Mouse (Mus musculus): ENCODE results near the gene Sgip1. TPM values are rescaled to one million over a fixed set of nuclear protein-coding genes. Genes with fewer than 3 reads are reported as not detected.

Sgip1 gene
- polyA plus RNA-seq, 1 experiment from 2014 or later: 70.8 TPM

- Histone ChIP-seq H3K4me3 (replicated peaks; ENCODE audit: low read depth, low read length) (no peak overlapping the region), H3K27me3 (ENCODE audit: control insufficient read depth, insufficient read depth, low read length) (peaks cover 4% of the 10 kb centered on the region; the same call in 1 of the 2 replicates), H3K9ac (replicated peaks; ENCODE audit: low read length) (no peak overlapping the region), H3K4me2 (ENCODE audit: low read length) (no peak overlapping the region), H3K27ac (replicated peaks; ENCODE audit: low read depth, low read length) (no peak overlapping the region), H3K9me3 (ENCODE audit: control insufficient read depth, low read length) (no peaks in the 10 kb centered on the region), H3K36me3 (ENCODE audit: control insufficient read depth, insufficient read depth, low read length) (no peaks in the 10 kb centered on the region), H3K4me1 (ENCODE audit: control insufficient read depth, insufficient read depth, low read length) (peaks cover 9% of the 10 kb centered on the region)
- WGBS: 12% methylated on average over 12 of the region's 12 CpGs
- ATAC-seq (ENCODE audit: low FRiP score, low TSS enrichment) (no peak), DNase-seq (peak; percentile 24)
Measured at GRCm38 (mm10) chr4:102976290-102977275, 235.5 kb downstream of the Sgip1 start.

GRCm38 (mm10) chr4:102977778-102978321 lies 236.8 kb downstream of the Sgip1 start:
- H3K27me3 ChIP-seq (ENCODE audit: control insufficient read depth, insufficient read depth, low read length): peaks cover 4% of the 10 kb centered on the region; the same call in 1 of the 2 replicates
- 14% methylated on average over 16 of the region's 16 CpGs for WGBS
- peak overlapping the region; percentile 57 for H3K4me2 ChIP-seq (ENCODE audit: low read length)
- ATAC-seq (ENCODE audit: low FRiP score, low TSS enrichment) (no peak), DNase-seq (peak; percentile 54)
- H3K27ac ChIP-seq (replicated peaks; ENCODE audit: low read depth, low read length): no peak overlapping the region
- H3K9ac ChIP-seq (replicated peaks; ENCODE audit: low read length): peak overlapping the region; percentile 37; the same call in 1 of the 2 replicates
- no peaks in the 10 kb centered on the region for H3K9me3 ChIP-seq (ENCODE audit: control insufficient read depth, low read length)
- H3K4me1 ChIP-seq (ENCODE audit: control insufficient read depth, insufficient read depth, low read length): peaks cover 9% of the 10 kb centered on the region
- no peaks in the 10 kb centered on the region for H3K36me3 ChIP-seq (ENCODE audit: control insufficient read depth, insufficient read depth, low read length)
- peak overlapping the region; percentile 27; the same call in 1 of the 2 replicates for H3K4me3 ChIP-seq (replicated peaks; ENCODE audit: low read depth, low read length)

GRCm38 (mm10) chr4:102978440-102978839 lies 237.3 kb downstream of the Sgip1 start, which contains the start of gene Tctex1d1:
Gene Tctex1d1 (plus strand): TSS chr4:102978606.
- no peak within 1 kb of the TSS for H3K27ac ChIP-seq (replicated peaks; ENCODE audit: low read depth, low read length)
- ATAC-seq (ENCODE audit: low FRiP score, low TSS enrichment): peak; percentile 40; the same call in 1 of the 2 replicates
- 3% methylated on average over 13 of the region's 13 CpGs for WGBS
- H3K4me1 ChIP-seq (ENCODE audit: control insufficient read depth, insufficient read depth, low read length): peaks cover 9% of the 10 kb centered on the region
- no peaks in the 10 kb centered on the region for H3K9me3 ChIP-seq (ENCODE audit: control insufficient read depth, low read length)
- peaks cover 4% of the 10 kb centered on the region; the same call in 1 of the 2 replicates for H3K27me3 ChIP-seq (ENCODE audit: control insufficient read depth, insufficient read depth, low read length)
- H3K4me2 ChIP-seq (ENCODE audit: low read length): peak within 1 kb of the TSS; percentile 57
- H3K4me3 ChIP-seq (replicated peaks; ENCODE audit: low read depth, low read length): peak within 1 kb of the TSS; percentile 27
- H3K9ac ChIP-seq (replicated peaks; ENCODE audit: low read length): peak within 1 kb of the TSS; percentile 37; the same call in 1 of the 2 replicates
- peak; percentile 59 for DNase-seq
- no peaks in the 10 kb centered on the region for H3K36me3 ChIP-seq (ENCODE audit: control insufficient read depth, insufficient read depth, low read length)

GRCm38 (mm10) chr4:102979385-102979784 lies 238.3 kb downstream of the Sgip1 start:
- Histone ChIP-seq H3K9ac (replicated peaks; ENCODE audit: low read length) (no peak overlapping the region), H3K4me3 (replicated peaks; ENCODE audit: low read depth, low read length) (no peak overlapping the region), H3K27ac (replicated peaks; ENCODE audit: low read depth, low read length) (no peak overlapping the region), H3K27me3 (ENCODE audit: control insufficient read depth, insufficient read depth, low read length) (peaks cover 4% of the 10 kb centered on the region; the same call in 1 of the 2 replicates), H3K36me3 (ENCODE audit: control insufficient read depth, insufficient read depth, low read length) (no peaks in the 10 kb centered on the region), H3K4me1 (ENCODE audit: control insufficient read depth, insufficient read depth, low read length) (peaks cover 9% of the 10 kb centered on the region), H3K9me3 (ENCODE audit: control insufficient read depth, low read length) (no peaks in the 10 kb centered on the region), H3K4me2 (ENCODE audit: low read length) (peak overlapping the region; percentile 57)
- DNase-seq (peak; percentile 17), ATAC-seq (ENCODE audit: low FRiP score, low TSS enrichment) (no peak)
- WGBS: 63% methylated on average over 5 of the region's 5 CpGs

- Histone ChIP-seq H3K36me3 (ENCODE audit: control insufficient read depth, insufficient read depth, low read length) (no peaks in the 10 kb centered on the region), H3K9me3 (ENCODE audit: control insufficient read depth, low read length) (no peaks in the 10 kb centered on the region), H3K9ac (replicated peaks; ENCODE audit: low read length) (no peak overlapping the region), H3K4me1 (ENCODE audit: control insufficient read depth, insufficient read depth, low read length) (peaks cover 9% of the 10 kb centered on the region), H3K4me3 (replicated peaks; ENCODE audit: low read depth, low read length) (no peak overlapping the region), H3K27me3 (ENCODE audit: control insufficient read depth, insufficient read depth, low read length) (peaks cover 4% of the 10 kb centered on the region; the same call in 1 of the 2 replicates), H3K4me2 (ENCODE audit: low read length) (no peak overlapping the region), H3K27ac (replicated peaks; ENCODE audit: low read depth, low read length) (no peak overlapping the region)
- WGBS: 87% methylated on average over 8 of the region's 8 CpGs
- ATAC-seq (ENCODE audit: low FRiP score, low TSS enrichment) (no peak), DNase-seq (no peak)
Measured at GRCm38 (mm10) chr4:102981709-102982108, 240.6 kb downstream of the Sgip1 start.

- no peaks in the 10 kb centered on the region for H3K27me3 ChIP-seq (ENCODE audit: control insufficient read depth, insufficient read depth, low read length)
- H3K9ac ChIP-seq (replicated peaks; ENCODE audit: low read length): no peak overlapping the region
- no peak overlapping the region for H3K4me2 ChIP-seq (ENCODE audit: low read length)
- H3K9me3 ChIP-seq (ENCODE audit: control insufficient read depth, low read length): no peaks in the 10 kb centered on the region
- WGBS: 85% methylated on average over 7 of the region's 7 CpGs
- H3K4me1 ChIP-seq (ENCODE audit: control insufficient read depth, insufficient read depth, low read length): no peaks in the 10 kb centered on the region
- no peak overlapping the region for H3K4me3 ChIP-seq (replicated peaks; ENCODE audit: low read depth, low read length)
- ATAC-seq (ENCODE audit: low FRiP score, low TSS enrichment) (no peak), DNase-seq (no peak)
- H3K36me3 ChIP-seq (ENCODE audit: control insufficient read depth, insufficient read depth, low read length): no peaks in the 10 kb centered on the region
- no peak overlapping the region for H3K27ac ChIP-seq (replicated peaks; ENCODE audit: low read depth, low read length)
Measured at GRCm38 (mm10) chr4:102986173-102986572, 245.1 kb downstream of the Sgip1 start.

GRCm38 (mm10) chr4:102986917-102987316 lies 245.8 kb downstream of the Sgip1 start:
- Histone ChIP-seq H3K4me3 (replicated peaks; ENCODE audit: low read depth, low read length) (no peak overlapping the region), H3K9ac (replicated peaks; ENCODE audit: low read length) (no peak overlapping the region), H3K27me3 (ENCODE audit: control insufficient read depth, insufficient read depth, low read length) (no peaks in the 10 kb centered on the region), H3K27ac (replicated peaks; ENCODE audit: low read depth, low read length) (no peak overlapping the region), H3K9me3 (ENCODE audit: control insufficient read depth, low read length) (no peaks in the 10 kb centered on the region), H3K36me3 (ENCODE audit: control insufficient read depth, insufficient read depth, low read length) (no peaks in the 10 kb centered on the region), H3K4me1 (ENCODE audit: control insufficient read depth, insufficient read depth, low read length) (no peaks in the 10 kb centered on the region), H3K4me2 (ENCODE audit: low read length) (no peak overlapping the region)
- 1% methylated on average over 2 of the region's 2 CpGs for WGBS
- peak; percentile 71; the same call in 1 of the 2 replicates for ATAC-seq (ENCODE audit: low FRiP score, low TSS enrichment)
- DNase-seq: peak; percentile 92

GRCm38 (mm10) chr4:102987325-102987724 lies 246.2 kb downstream of the Sgip1 start:
- H3K9ac ChIP-seq (replicated peaks; ENCODE audit: low read length): no peak overlapping the region
- DNase-seq (peak; percentile 43), ATAC-seq (ENCODE audit: low FRiP score, low TSS enrichment) (peak; percentile 78)
- H3K4me2 ChIP-seq (ENCODE audit: low read length): no peak overlapping the region
- no peak overlapping the region for H3K27ac ChIP-seq (replicated peaks; ENCODE audit: low read depth, low read length)
- 17% methylated on average over 4 of the region's 4 CpGs for WGBS
- H3K36me3 ChIP-seq (ENCODE audit: control insufficient read depth, insufficient read depth, low read length): no peaks in the 10 kb centered on the region
- H3K27me3 ChIP-seq (ENCODE audit: control insufficient read depth, insufficient read depth, low read length): no peaks in the 10 kb centered on the region
- no peaks in the 10 kb centered on the region for H3K9me3 ChIP-seq (ENCODE audit: control insufficient read depth, low read length)
- no peak overlapping the region for H3K4me3 ChIP-seq (replicated peaks; ENCODE audit: low read depth, low read length)
- no peaks in the 10 kb centered on the region for H3K4me1 ChIP-seq (ENCODE audit: control insufficient read depth, insufficient read depth, low read length)
